Mouse (Mus musculus): ENCODE data around the gene Snx22. TPM values are rescaled to one million over a fixed set of nuclear protein-coding genes. Genes with fewer than 3 reads are reported as not detected.
A peak's percentile ranks its signal among the peaks of the same experiment; 100 is the strongest.

The Snx22 gene
- polyA plus RNA-seq, 1 experiment from 2014 or later = 13.1 TPM

- ATAC-seq = no peak
- H3K4me1 ChIP-seq (ENCODE audit: control insufficient read depth, insufficient read depth, low read length) = peaks cover 23% of the 10 kb centered on the region
- peaks cover 33% of the 10 kb centered on the region for H3K36me3 ChIP-seq (ENCODE audit: control insufficient read depth, insufficient read depth, low read length)
- no peak overlapping the region for H3K4me3 ChIP-seq (ENCODE audit: low read depth, low read length)
- peaks cover 1% of the 10 kb centered on the region for H3K27me3 ChIP-seq (ENCODE audit: control insufficient read depth, insufficient read depth, low read depth, low read length)
- H3K9me3 ChIP-seq (replicated peaks; ENCODE audit: control insufficient read depth, low read length, poor library complexity, severe bottlenecking) = no peaks in the 10 kb centered on the region
- H3K27ac ChIP-seq (ENCODE audit: low read length) = no peak overlapping the region
- whole genome bisulfite sequencing = 92% methylated on average over 3 of the region's 3 CpGs
- no peak overlapping the region for H3K4me2 ChIP-seq (ENCODE audit: low read length)
- no peak overlapping the region for H3K9ac ChIP-seq (ENCODE audit: low read depth, low read length)
These were observed 6.1 kb downstream of the Snx22 start for GRCm38 (mm10) chr9:66063446-66063845.

GRCm38 (mm10) chr9:66061656-66062055 lies 7.9 kb downstream of the Snx22 start:
- Histone ChIP-seq H3K4me1 (ENCODE audit: control insufficient read depth, insufficient read depth, low read length) (peaks cover 19% of the 10 kb centered on the region), H3K9ac (ENCODE audit: low read depth, low read length) (0 out of 2 replicates have a peak overlapping the region, but pooled peaks have one; percentile 83), H3K4me3 (ENCODE audit: low read depth, low read length) (no peak overlapping the region), H3K9me3 (replicated peaks; ENCODE audit: control insufficient read depth, low read length, poor library complexity, severe bottlenecking) (no peaks in the 10 kb centered on the region), H3K4me2 (ENCODE audit: low read length) (peak overlapping the region; percentile 57), H3K27ac (ENCODE audit: low read length) (no peak overlapping the region), H3K27me3 (ENCODE audit: control insufficient read depth, insufficient read depth, low read depth, low read length) (no peaks in the 10 kb centered on the region), H3K36me3 (ENCODE audit: control insufficient read depth, insufficient read depth, low read length) (peaks cover 33% of the 10 kb centered on the region)
- WGBS = 82% methylated on average over 3 of the region's 3 CpGs
- ATAC-seq = no peak

GRCm38 (mm10) chr9:66060986-66061385 lies 8.5 kb downstream of the Snx22 start:
- peak overlapping the region; percentile 57 for H3K4me2 ChIP-seq (ENCODE audit: low read length)
- H3K36me3 ChIP-seq (ENCODE audit: control insufficient read depth, insufficient read depth, low read length) = peaks cover 27% of the 10 kb centered on the region
- no peak for ATAC-seq
- peak overlapping the region; percentile 72 for H3K4me3 ChIP-seq (ENCODE audit: low read depth, low read length)
- H3K9me3 ChIP-seq (replicated peaks; ENCODE audit: control insufficient read depth, low read length, poor library complexity, severe bottlenecking) = no peaks in the 10 kb centered on the region
- WGBS = 18% methylated on average over 4 of the region's 4 CpGs
- peak overlapping the region; percentile 83; the same call in 1 of the 2 replicates for H3K9ac ChIP-seq (ENCODE audit: low read depth, low read length)
- H3K27me3 ChIP-seq (ENCODE audit: control insufficient read depth, insufficient read depth, low read depth, low read length) = no peaks in the 10 kb centered on the region
- H3K4me1 ChIP-seq (ENCODE audit: control insufficient read depth, insufficient read depth, low read length) = peaks cover 19% of the 10 kb centered on the region
- no peak overlapping the region for H3K27ac ChIP-seq (ENCODE audit: low read length)

- ATAC-seq = peak; percentile 78
- 1% methylated on average over 19 of the region's 20 CpGs for WGBS
- no peaks in the 10 kb centered on the region for H3K9me3 ChIP-seq (replicated peaks; ENCODE audit: control insufficient read depth, low read length, poor library complexity, severe bottlenecking)
- H3K27ac ChIP-seq (ENCODE audit: low read length) = peak overlapping the region; percentile 91
- H3K36me3 ChIP-seq (ENCODE audit: control insufficient read depth, insufficient read depth, low read length) = peaks cover 22% of the 10 kb centered on the region
- H3K4me3 ChIP-seq (ENCODE audit: low read depth, low read length) = peak overlapping the region; percentile 72
- peak overlapping the region; percentile 83 for H3K9ac ChIP-seq (ENCODE audit: low read depth, low read length)
- H3K4me1 ChIP-seq (ENCODE audit: control insufficient read depth, insufficient read depth, low read length) = peaks cover 19% of the 10 kb centered on the region
- no peaks in the 10 kb centered on the region for H3K27me3 ChIP-seq (ENCODE audit: control insufficient read depth, insufficient read depth, low read depth, low read length)
- peak overlapping the region; percentile 57 for H3K4me2 ChIP-seq (ENCODE audit: low read length)
These were observed 9.2 kb downstream of the Snx22 start for GRCm38 (mm10) chr9:66060308-66060647.

- Histone ChIP-seq H3K27me3 (ENCODE audit: control insufficient read depth, insufficient read depth, low read depth, low read length) (no peaks in the 10 kb centered on the region), H3K4me2 (ENCODE audit: low read length) (peak within 1 kb of the TSS; percentile 67), H3K27ac (ENCODE audit: low read length) (peak within 1 kb of the TSS; percentile 91), H3K9me3 (replicated peaks; ENCODE audit: control insufficient read depth, low read length, poor library complexity, severe bottlenecking) (no peaks in the 10 kb centered on the region), H3K4me1 (ENCODE audit: control insufficient read depth, insufficient read depth, low read length) (peaks cover 19% of the 10 kb centered on the region), H3K36me3 (ENCODE audit: control insufficient read depth, insufficient read depth, low read length) (peaks cover 19% of the 10 kb centered on the region), H3K9ac (ENCODE audit: low read depth, low read length) (peak within 1 kb of the TSS; percentile 83), H3K4me3 (ENCODE audit: low read depth, low read length) (peak within 1 kb of the TSS; percentile 72)
- 2% methylated on average over 50 of the region's 51 CpGs for WGBS
- ATAC-seq = peak; percentile 98
These were observed 9.8 kb downstream of the Snx22 start, which contains the start of gene Ppib for GRCm38 (mm10) chr9:66059583-66060307. Gene Ppib (plus strand): TSS chr9:66060222.

GRCm38 (mm10) chr9:66053620-66054019 lies 15.9 kb downstream of the Snx22 start:
- Histone ChIP-seq H3K4me3 (ENCODE audit: low read depth, low read length) (no peak overlapping the region), H3K4me1 (ENCODE audit: control insufficient read depth, insufficient read depth, low read length) (no peaks in the 10 kb centered on the region), H3K9me3 (replicated peaks; ENCODE audit: control insufficient read depth, low read length, poor library complexity, severe bottlenecking) (no peaks in the 10 kb centered on the region), H3K36me3 (ENCODE audit: control insufficient read depth, insufficient read depth, low read length) (no peaks in the 10 kb centered on the region), H3K4me2 (ENCODE audit: low read length) (no peak overlapping the region), H3K9ac (ENCODE audit: low read depth, low read length) (no peak overlapping the region), H3K27me3 (ENCODE audit: control insufficient read depth, insufficient read depth, low read depth, low read length) (no peaks in the 10 kb centered on the region), H3K27ac (ENCODE audit: low read length) (no peak overlapping the region)
- ATAC-seq = no peak
- whole genome bisulfite sequencing = 25% methylated on average over 1 of the region's 1 CpGs

- 100% methylated on average over 1 of the region's 1 CpGs for WGBS
- ATAC-seq = no peak
- Histone ChIP-seq H3K4me1 (ENCODE audit: control insufficient read depth, insufficient read depth, low read length) (no peaks in the 10 kb centered on the region), H3K9ac (ENCODE audit: low read depth, low read length) (no peak overlapping the region), H3K4me3 (ENCODE audit: low read depth, low read length) (no peak overlapping the region), H3K27me3 (ENCODE audit: control insufficient read depth, insufficient read depth, low read depth, low read length) (no peaks in the 10 kb centered on the region), H3K4me2 (ENCODE audit: low read length) (no peak overlapping the region), H3K27ac (ENCODE audit: low read length) (no peak overlapping the region), H3K36me3 (ENCODE audit: control insufficient read depth, insufficient read depth, low read length) (no peaks in the 10 kb centered on the region), H3K9me3 (replicated peaks; ENCODE audit: control insufficient read depth, low read length, poor library complexity, severe bottlenecking) (no peaks in the 10 kb centered on the region)
These were observed 16.8 kb downstream of the Snx22 start for GRCm38 (mm10) chr9:66052731-66053130.

GRCm38 (mm10) chr9:66051493-66051892 lies 18.0 kb downstream of the Snx22 start:
- H3K27me3 ChIP-seq (ENCODE audit: control insufficient read depth, insufficient read depth, low read depth, low read length) = no peaks in the 10 kb centered on the region
- no peaks in the 10 kb centered on the region for H3K4me1 ChIP-seq (ENCODE audit: control insufficient read depth, insufficient read depth, low read length)
- WGBS = 79% methylated on average over 4 of the region's 4 CpGs
- H3K36me3 ChIP-seq (ENCODE audit: control insufficient read depth, insufficient read depth, low read length) = no peaks in the 10 kb centered on the region
- H3K9me3 ChIP-seq (replicated peaks; ENCODE audit: control insufficient read depth, low read length, poor library complexity, severe bottlenecking) = no peaks in the 10 kb centered on the region
- ATAC-seq = no peak
- no peak overlapping the region for H3K27ac ChIP-seq (ENCODE audit: low read length)
- no peak overlapping the region for H3K4me3 ChIP-seq (ENCODE audit: low read depth, low read length)
- H3K4me2 ChIP-seq (ENCODE audit: low read length) = no peak overlapping the region
- H3K9ac ChIP-seq (ENCODE audit: low read depth, low read length) = no peak overlapping the region

GRCm38 (mm10) chr9:66049931-66050601 lies 19.5 kb downstream of the Snx22 start:
- Histone ChIP-seq H3K9me3 (replicated peaks; ENCODE audit: control insufficient read depth, low read length, poor library complexity, severe bottlenecking) (no peaks in the 10 kb centered on the region), H3K27me3 (ENCODE audit: control insufficient read depth, insufficient read depth, low read depth, low read length) (no peaks in the 10 kb centered on the region), H3K4me1 (ENCODE audit: control insufficient read depth, insufficient read depth, low read length) (no peaks in the 10 kb centered on the region), H3K36me3 (ENCODE audit: control insufficient read depth, insufficient read depth, low read length) (no peaks in the 10 kb centered on the region), H3K4me2 (ENCODE audit: low read length) (no peak overlapping the region), H3K9ac (ENCODE audit: low read depth, low read length) (no peak overlapping the region), H3K4me3 (ENCODE audit: low read depth, low read length) (no peak overlapping the region), H3K27ac (ENCODE audit: low read length) (no peak overlapping the region)
- WGBS = 71% methylated on average over 6 of the region's 6 CpGs
- ATAC-seq = no peak
